ENCODE assay signal across 1 mouse cellular context in genomic region chr9:65831164-65831563, GRCm38 (mm10).
TF ChIP-seq lines count a peak whose summit lies in the region.

No protein-coding gene starts in this region.

TF ChIP-seq in CH12.LX, 34 proteins besides CTCF, POLR2A, EP300 and RAD21 (continued from another document):
- TF ChIP-seq GABPA (IDR thresholded peaks at IDR 0.05; ENCODE audit: insufficient replicate concordance, low read depth, low read length) (no peak), JUN (IDR thresholded peaks at IDR 0.05; ENCODE audit: insufficient read depth, low read depth, low read length) (peak; percentile 5; the same call in 1 of the 2 replicates), JUND (conservative IDR thresholded peaks at IDR 0.05; ENCODE audit: low read depth, low read length) (peak; percentile 74), IRF4 (IDR thresholded peaks at IDR 0.05; ENCODE audit: low read depth, low read length) (no peak), TBP (conservative IDR thresholded peaks at IDR 0.05; ENCODE audit: low read depth, low read length) (no peak), NRF1 (IDR thresholded peaks at IDR 0.05; ENCODE audit: low read depth, low read length) (no peak), HCFC1 (IDR thresholded peaks at IDR 0.05; ENCODE audit: low read depth, low read length) (no peak), USF1 (IDR thresholded peaks at IDR 0.05; ENCODE audit: low read depth, low read length) (no peak), ZNF384 (IDR thresholded peaks at IDR 0.05; ENCODE audit: low read depth, low read length) (no peak), CHD1 (IDR thresholded peaks at IDR 0.05; ENCODE audit: low read depth, low read length) (no peak), POLR2AphosphoS2 (IDR thresholded peaks at IDR 0.05; ENCODE audit: low read depth, low read length) (no peak), TCF12 (IDR thresholded peaks at IDR 0.05; ENCODE audit: low read depth, low read length) (no peak), USF2 (conservative IDR thresholded peaks at IDR 0.05; ENCODE audit: low read depth, low read length) (no peak), MYC (IDR thresholded peaks at IDR 0.05; ENCODE audit: low read depth, low read length) (no peak), UBTF (IDR thresholded peaks at IDR 0.05; ENCODE audit: low read depth, low read length) (no peak), E2F4 (IDR thresholded peaks at IDR 0.05; ENCODE audit: insufficient replicate concordance, low read depth, low read length) (no peak), MXI1 (IDR thresholded peaks at IDR 0.05; ENCODE audit: low read depth, low read length) (no peak), NELFE (IDR thresholded peaks at IDR 0.05; ENCODE audit: low read depth, low read length) (no peak), MAFK (IDR thresholded peaks at IDR 0.05; ENCODE audit: insufficient replicate concordance, low read length) (no peak), MAX (IDR thresholded peaks at IDR 0.05; ENCODE audit: low read length) (no peak)
